Mouse (Mus musculus) G1E (cell line): Measurements from ENCODE around the gene Tecpr2.

ENCODE experiments used
- CTCF ChIP-seq: IDR thresholded peaks from 2 replicates; pipeline ENCODE4 v1.5.1; 2012; ENCODE audit warnings: low read depth, low read length, inconsistent platforms, mixed read lengths
- GATA1 ChIP-seq: IDR thresholded peaks from 2 replicates; pipeline ENCODE4 v1.6.1; 2012; ENCODE audit warnings: borderline replicate concordance, low read length, inconsistent platforms, mixed read lengths
- GATA2 ChIP-seq: IDR thresholded peaks from 2 replicates; pipeline ENCODE4 v1.6.1; 2012; ENCODE audit warnings: low read depth, low read length, inconsistent platforms, borderline replicate concordance
- POLR2AphosphoS5 ChIP-seq: IDR thresholded peaks from 2 replicates; pipeline ENCODE4 v1.6.1; 2012; ENCODE audit warnings: low read depth, low read length, inconsistent platforms; ENCODE audit not compliant: insufficient replicate concordance
- TAL1 ChIP-seq: conservative IDR thresholded peaks from 2 replicates; pipeline ENCODE4 v1.6.1; 2012; ENCODE audit warnings: low read depth, low read length, inconsistent platforms, mixed read lengths

GRCm38 (mm10) chr12:111009615-111010257 is 120.7 kb downstream of the Tecpr2 start:
- TF ChIP-seq CTCF (no peak), GATA1 (no peak), TAL1 (no peak), POLR2AphosphoS5 (no peak), GATA2 (no peak)
